Mouse (Mus musculus): ENCODE data around the gene Ybx2.
"Not testable (repeated sequence)": the region's sequence is repeated elsewhere in the genome, so short reads cannot be mapped to it uniquely, and the experiment has no call there.

Ybx2 gene

GRCm38 (mm10) chr11:69915667-69916627, 19.6 kb upstream of the Ybx2 start:
- DNase-seq: peak; percentile 88

- peak; percentile 58 for DNase-seq
Measured at GRCm38 (mm10) chr11:69916652-69917378, 18.8 kb upstream of the Ybx2 start.

- DNase-seq: no peak
Measured at GRCm38 (mm10) chr11:69917379-69917948, 18.1 kb upstream of the Ybx2 start.

GRCm38 (mm10) chr11:69918118-69918517, 17.5 kb upstream of the Ybx2 start:
- DNase-seq: no peak

GRCm38 (mm10) chr11:69919053-69919452, 16.5 kb upstream of the Ybx2 start:
- no peak for DNase-seq

GRCm38 (mm10) chr11:69919661-69920265, 15.8 kb upstream of the Ybx2 start:
- peak; percentile 96 for DNase-seq

GRCm38 (mm10) chr11:69920266-69921031, 15.1 kb upstream of the Ybx2 start:
- DNase-seq: peak; percentile 66

- peak; percentile 100 for DNase-seq
Measured at GRCm38 (mm10) chr11:69921114-69922011, 14.2 kb upstream of the Ybx2 start, which contains the start of gene Eif5a. Gene Eif5a, minus strand, starts transcription at chr11:69921958.

- DNase-seq: no peak
Measured at GRCm38 (mm10) chr11:69922012-69922756, 13.4 kb upstream of the Ybx2 start.

GRCm38 (mm10) chr11:69922796-69923195, 12.8 kb upstream of the Ybx2 start:
- DNase-seq: no peak

- no peak for DNase-seq
Measured at GRCm38 (mm10) chr11:69927501-69927900, 8.1 kb upstream of the Ybx2 start.

GRCm38 (mm10) chr11:69929712-69930111, 5.9 kb upstream of the Ybx2 start:
- no peak for DNase-seq

GRCm38 (mm10) chr11:69930176-69930575, 5.4 kb upstream of the Ybx2 start:
- not testable (repeated sequence) for DNase-seq

- no peak for DNase-seq
Measured at GRCm38 (mm10) chr11:69930967-69931537, 4.5 kb upstream of the Ybx2 start.

GRCm38 (mm10) chr11:69931769-69932168, 3.8 kb upstream of the Ybx2 start:
- DNase-seq: no peak

GRCm38 (mm10) chr11:69932254-69932653, 3.3 kb upstream of the Ybx2 start:
- DNase-seq: no peak

- DNase-seq: no peak
Measured at GRCm38 (mm10) chr11:69933066-69933465, 2.5 kb upstream of the Ybx2 start.

GRCm38 (mm10) chr11:69934169-69934568, 1.4 kb upstream of the Ybx2 start:
- DNase-seq: peak; percentile 96

- DNase-seq: peak; percentile 9
Measured at GRCm38 (mm10) chr11:69934681-69935080, 915 bp upstream of the Ybx2 start.

- no peak for DNase-seq
Measured at GRCm38 (mm10) chr11:69936156-69936555, 560 bp downstream of the Ybx2 start.
